Mouse (Mus musculus): ENCODE data around the gene Tbcd. TPM values are rescaled to one million over a fixed set of nuclear protein-coding genes. Genes with fewer than 3 reads are reported as not detected.

Gene Tbcd
- polyA plus RNA-seq, 1 experiment from 2014 or later = 22.2 TPM

DNA sequence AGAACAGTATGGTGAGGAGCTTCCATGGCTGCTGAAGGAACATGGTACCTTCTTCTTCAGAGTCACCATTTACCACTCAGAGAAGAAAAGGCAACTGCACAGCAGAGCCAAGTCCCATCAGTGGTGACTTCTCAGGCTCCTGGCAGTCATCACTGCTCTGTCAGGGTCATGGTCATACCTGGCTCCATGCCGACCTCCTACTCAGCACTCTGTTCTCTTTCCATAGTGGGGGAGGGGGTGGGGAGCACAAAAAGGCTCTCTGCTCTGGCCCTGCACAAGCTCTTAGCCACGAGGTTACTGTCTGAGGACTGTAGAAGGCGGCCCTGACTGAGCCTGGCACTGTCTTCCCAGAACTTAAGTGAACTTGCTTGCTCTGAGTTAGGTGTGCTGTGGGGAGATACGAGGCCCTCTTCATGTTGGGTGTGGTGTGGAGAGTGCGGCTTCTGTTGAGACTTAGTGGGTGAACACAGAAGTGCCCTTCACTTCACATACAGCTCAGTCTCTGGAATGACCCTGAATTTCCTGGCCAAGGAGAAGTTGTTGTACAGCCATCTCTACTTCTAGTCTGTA, 91.6 kb downstream of the Tbcd start:
- peak overlapping the region; percentile 69 for H3K9ac ChIP-seq
- peaks cover 24% of the 10 kb centered on the region for H3K36me3 ChIP-seq
- H3K27ac ChIP-seq = peak overlapping the region; percentile 97
- H3K4me3 ChIP-seq (replicated peaks) = peak overlapping the region; percentile 24
- H3K4me2 ChIP-seq = peak overlapping the region; percentile 56
- peaks cover 68% of the 10 kb centered on the region for H3K4me1 ChIP-seq (replicated peaks)
- H3K27me3 ChIP-seq = no peaks in the 10 kb centered on the region
- WGBS (ENCODE audit: insufficient replicate concordance) = 40% methylated on average over 5 of the region's 5 CpGs
- no peaks in the 10 kb centered on the region for H3K9me3 ChIP-seq (replicated peaks)
- DNase-seq = peak; percentile 57
- peak; percentile 88 for ATAC-seq (ENCODE audit: low read depth)

DNA sequence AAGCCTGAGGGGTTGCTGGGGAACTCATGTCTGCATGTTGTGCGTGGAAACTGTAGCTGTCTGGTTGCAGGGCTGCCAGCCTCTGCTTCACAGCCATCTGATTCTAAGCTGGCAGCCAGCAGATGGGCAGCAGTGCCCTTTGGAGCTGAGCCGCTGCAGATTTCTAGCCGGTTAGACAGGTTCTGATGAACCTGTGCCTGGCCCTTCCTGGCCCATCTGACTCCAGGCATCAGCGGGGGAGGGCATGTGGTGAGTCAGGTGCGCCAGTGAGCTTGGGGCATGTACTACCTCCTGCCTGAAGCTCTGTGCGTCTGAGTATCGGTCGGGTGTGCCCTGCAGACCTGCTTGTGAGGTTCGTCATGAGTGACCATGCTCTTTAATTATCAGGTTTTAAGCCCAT, 92.2 kb downstream of the Tbcd start:
- H3K27me3 ChIP-seq = no peaks in the 10 kb centered on the region
- peak overlapping the region; percentile 97 for H3K27ac ChIP-seq
- no peaks in the 10 kb centered on the region for H3K9me3 ChIP-seq (replicated peaks)
- H3K4me2 ChIP-seq = peak overlapping the region; percentile 56
- H3K9ac ChIP-seq = peak overlapping the region; percentile 69
- ATAC-seq (ENCODE audit: low read depth) (peak; percentile 15; the same call in 1 of the 2 replicates), DNase-seq (no peak)
- H3K4me3 ChIP-seq (replicated peaks) = peak overlapping the region; percentile 24
- H3K4me1 ChIP-seq (replicated peaks) = peaks cover 73% of the 10 kb centered on the region
- H3K36me3 ChIP-seq = peaks cover 24% of the 10 kb centered on the region
- 78% methylated on average over 9 of the region's 9 CpGs for WGBS (ENCODE audit: insufficient replicate concordance)

DNA sequence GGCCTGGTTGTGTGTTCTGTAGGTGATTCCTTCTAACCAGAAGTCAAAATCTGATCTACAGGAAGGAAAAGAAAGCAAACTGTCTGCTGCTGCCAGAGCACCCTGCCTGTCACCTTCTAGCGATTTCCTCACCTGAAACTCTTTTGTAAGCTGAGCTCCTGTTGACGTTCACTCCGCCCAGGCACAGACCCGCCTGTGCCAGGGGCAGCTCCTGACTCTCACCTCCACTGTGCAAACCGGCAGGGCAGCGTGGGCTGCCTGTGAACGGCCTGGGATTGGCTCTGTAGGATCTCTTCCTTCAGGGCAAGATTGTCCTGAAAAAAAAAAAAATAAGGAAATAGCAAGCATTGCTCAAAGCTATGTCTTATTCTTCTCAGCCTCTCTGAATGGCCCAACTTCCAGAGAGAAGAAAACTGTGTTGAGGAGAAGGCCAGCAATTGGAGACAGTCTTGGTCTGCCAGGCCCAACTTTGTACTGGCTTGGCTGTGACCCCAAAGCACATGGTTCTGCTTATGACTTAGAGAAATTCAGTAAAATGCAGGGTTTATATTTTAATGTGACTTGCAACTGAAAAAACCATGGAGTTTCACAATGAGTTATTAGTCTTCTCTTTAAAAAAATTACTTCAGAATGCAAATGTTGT, 93.1 kb downstream of the Tbcd start:
- Histone ChIP-seq H3K27me3 (no peaks in the 10 kb centered on the region), H3K4me3 (replicated peaks) (no peak overlapping the region), H3K9ac (peak overlapping the region; percentile 42), H3K36me3 (peaks cover 24% of the 10 kb centered on the region), H3K27ac (peak overlapping the region; percentile 97), H3K4me2 (0 out of 2 replicates have a peak overlapping the region, but pooled peaks have one; percentile 8), H3K9me3 (replicated peaks) (no peaks in the 10 kb centered on the region), H3K4me1 (replicated peaks) (peaks cover 83% of the 10 kb centered on the region)
- no peak for DNase-seq
- 75% methylated on average over 7 of the region's 7 CpGs for WGBS (ENCODE audit: insufficient replicate concordance)
- no peak for ATAC-seq (ENCODE audit: low read depth)

DNA sequence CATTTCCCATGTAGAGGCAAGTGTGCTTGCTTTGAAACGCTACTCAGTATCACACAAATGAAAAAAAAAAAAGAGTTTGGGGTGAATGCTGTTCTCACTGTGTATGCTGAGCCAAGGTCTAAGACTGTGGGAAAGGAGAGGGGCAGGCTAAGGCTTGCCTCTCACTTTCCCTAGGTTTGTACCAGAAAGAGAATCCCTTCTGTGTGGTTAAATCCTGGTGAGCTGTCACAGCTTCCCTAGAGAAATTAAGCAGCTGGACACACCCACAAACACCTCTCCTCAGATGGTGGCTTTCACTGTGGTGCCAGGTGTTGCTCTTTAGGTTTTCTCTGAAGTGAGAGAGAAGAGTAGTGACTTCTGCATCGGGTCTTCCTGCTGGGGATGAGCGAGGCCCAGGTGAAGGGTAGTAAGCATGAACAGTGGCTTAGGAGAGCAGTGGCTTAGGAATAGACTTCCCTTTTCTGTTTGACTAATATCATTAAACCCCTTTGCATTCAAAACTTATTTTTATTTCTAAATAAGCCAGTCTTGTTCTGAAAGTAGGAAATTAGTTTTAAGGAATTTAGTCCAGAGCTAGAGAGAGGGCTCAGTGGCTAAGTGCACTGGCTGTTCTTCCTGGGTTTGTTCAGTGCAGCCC, 93.8 kb downstream of the Tbcd start:
- Histone ChIP-seq H3K27ac (peak overlapping the region; percentile 97), H3K9ac (peak overlapping the region; percentile 10; the same call in 1 of the 2 replicates), H3K9me3 (replicated peaks) (no peaks in the 10 kb centered on the region), H3K4me1 (replicated peaks) (peaks cover 89% of the 10 kb centered on the region), H3K4me3 (replicated peaks) (no peak overlapping the region), H3K36me3 (peaks cover 24% of the 10 kb centered on the region), H3K27me3 (no peaks in the 10 kb centered on the region), H3K4me2 (no peak overlapping the region)
- WGBS (ENCODE audit: insufficient replicate concordance) = 68% methylated on average over 3 of the region's 3 CpGs
- ATAC-seq (ENCODE audit: low read depth) (no peak), DNase-seq (no peak)

DNA sequence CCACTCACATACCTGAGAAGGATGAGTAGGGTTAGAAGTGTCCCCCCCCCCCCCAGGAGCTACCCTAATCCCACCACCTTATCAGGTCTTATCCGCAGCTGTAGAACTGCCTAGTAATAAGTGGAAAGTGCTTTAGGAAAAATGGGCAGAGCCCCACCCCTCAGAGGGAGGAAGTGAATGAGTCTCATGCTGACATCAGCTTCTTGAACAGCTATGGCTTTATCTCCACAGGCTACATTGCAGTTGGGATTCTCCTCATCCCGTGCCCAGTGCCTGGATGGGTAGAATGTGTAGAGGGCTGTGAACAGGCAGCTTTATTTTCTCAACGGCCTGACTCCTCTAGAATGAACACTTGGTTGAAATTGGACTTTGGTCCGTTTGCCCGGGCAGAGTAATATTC, 95.5 kb downstream of the Tbcd start:
- ATAC-seq (ENCODE audit: low read depth) = peak; percentile 63
- peak overlapping the region; percentile 52 for H3K4me2 ChIP-seq
- H3K9ac ChIP-seq = peak overlapping the region; percentile 52
- peak; percentile 61 for DNase-seq
- 33% methylated on average over 5 of the region's 5 CpGs for WGBS (ENCODE audit: insufficient replicate concordance)
- H3K4me1 ChIP-seq (replicated peaks) = peaks cover 97% of the 10 kb centered on the region
- H3K4me3 ChIP-seq (replicated peaks) = no peak overlapping the region
- peak overlapping the region; percentile 97 for H3K27ac ChIP-seq
- H3K36me3 ChIP-seq = peaks cover 13% of the 10 kb centered on the region
- H3K9me3 ChIP-seq (replicated peaks) = no peaks in the 10 kb centered on the region
- no peaks in the 10 kb centered on the region for H3K27me3 ChIP-seq

DNA sequence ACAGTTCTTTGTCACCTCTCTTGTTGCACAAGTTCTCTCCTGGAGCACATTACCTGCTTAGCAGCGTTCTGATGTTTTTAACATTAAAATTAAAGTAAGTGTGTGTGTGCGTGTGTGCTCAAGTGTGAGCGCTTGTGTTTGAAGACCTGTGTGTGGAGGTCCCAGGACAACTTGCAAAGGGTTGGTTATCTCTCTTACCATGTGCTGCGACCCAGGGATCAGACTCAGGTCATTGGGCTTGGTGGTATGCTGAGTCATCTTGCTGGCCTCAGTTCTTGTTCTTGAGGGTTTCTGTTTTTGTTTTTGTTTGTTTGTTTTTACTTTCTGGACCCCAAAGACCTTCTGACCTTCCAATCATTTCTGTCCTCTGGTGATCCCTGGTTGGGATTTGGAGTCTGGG, 96.2 kb downstream of the Tbcd start:
- WGBS (ENCODE audit: insufficient replicate concordance) = 27% methylated on average over 4 of the region's 4 CpGs
- Histone ChIP-seq H3K27me3 (no peaks in the 10 kb centered on the region), H3K36me3 (peaks cover 8% of the 10 kb centered on the region; the same call in 1 of the 2 replicates), H3K4me3 (replicated peaks) (no peak overlapping the region; the same call in 1 of the 2 replicates), H3K4me1 (replicated peaks) (peaks cover 94% of the 10 kb centered on the region), H3K4me2 (peak overlapping the region; percentile 52), H3K9me3 (replicated peaks) (no peaks in the 10 kb centered on the region), H3K27ac (peak overlapping the region; percentile 97), H3K9ac (peak overlapping the region; percentile 55)
- ATAC-seq (ENCODE audit: low read depth) (peak; percentile 79), DNase-seq (peak; percentile 81)

DNA sequence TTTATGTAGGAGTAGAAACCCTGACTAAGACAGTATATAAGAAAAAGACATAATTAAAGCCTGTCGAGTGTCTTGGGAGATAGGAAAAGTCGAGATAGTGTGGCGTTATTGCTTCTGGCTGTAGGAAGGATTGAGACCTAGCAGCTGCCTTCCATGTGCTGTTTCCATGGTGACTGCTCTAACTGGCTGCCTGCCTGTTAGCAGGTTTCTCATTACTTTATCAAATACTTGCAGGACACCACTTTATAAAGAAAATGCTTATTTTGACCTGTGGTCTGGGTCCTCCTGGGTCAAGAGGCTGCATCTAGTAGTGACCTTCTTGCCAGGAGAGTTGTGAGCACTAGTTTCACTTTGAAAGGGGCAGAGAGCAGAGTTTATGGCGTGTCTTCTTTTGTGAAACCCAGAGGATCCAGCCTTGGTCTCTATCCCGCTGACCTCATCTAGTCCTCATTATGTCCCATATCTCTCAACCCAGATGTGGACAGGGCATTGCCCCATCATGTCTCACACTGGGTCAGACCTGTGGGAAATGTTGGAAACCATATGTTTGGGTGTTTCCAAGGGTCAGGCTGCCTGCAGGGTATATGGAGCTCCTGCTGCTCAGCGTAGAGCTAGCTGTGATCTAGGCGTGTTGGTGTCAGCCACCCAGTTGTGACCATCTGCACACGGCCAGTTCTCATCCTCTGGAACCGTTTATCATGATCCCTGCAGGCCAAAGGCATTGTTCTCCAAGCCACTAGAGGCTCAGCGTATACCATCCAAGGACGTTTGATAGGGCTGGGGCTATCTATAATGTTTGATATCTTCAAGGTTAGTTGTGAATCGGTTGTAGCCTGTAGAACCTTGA, 97.5 kb downstream of the Tbcd start:
- H3K27ac ChIP-seq = peak overlapping the region; percentile 97
- DNase-seq (peak; percentile 46), ATAC-seq (ENCODE audit: low read depth) (peak; percentile 47)
- no peaks in the 10 kb centered on the region for H3K9me3 ChIP-seq (replicated peaks)
- no peak overlapping the region for H3K4me3 ChIP-seq (replicated peaks)
- H3K27me3 ChIP-seq = no peaks in the 10 kb centered on the region
- peak overlapping the region; percentile 55 for H3K9ac ChIP-seq
- peaks cover 94% of the 10 kb centered on the region for H3K4me1 ChIP-seq (replicated peaks)
- 37% methylated on average over 12 of the region's 12 CpGs for WGBS (ENCODE audit: insufficient replicate concordance)
- H3K36me3 ChIP-seq = 0 out of 2 replicates have a peak, but pooled peaks cover 4% of the 10 kb centered on the region
- peak overlapping the region; percentile 52 for H3K4me2 ChIP-seq

DNA sequence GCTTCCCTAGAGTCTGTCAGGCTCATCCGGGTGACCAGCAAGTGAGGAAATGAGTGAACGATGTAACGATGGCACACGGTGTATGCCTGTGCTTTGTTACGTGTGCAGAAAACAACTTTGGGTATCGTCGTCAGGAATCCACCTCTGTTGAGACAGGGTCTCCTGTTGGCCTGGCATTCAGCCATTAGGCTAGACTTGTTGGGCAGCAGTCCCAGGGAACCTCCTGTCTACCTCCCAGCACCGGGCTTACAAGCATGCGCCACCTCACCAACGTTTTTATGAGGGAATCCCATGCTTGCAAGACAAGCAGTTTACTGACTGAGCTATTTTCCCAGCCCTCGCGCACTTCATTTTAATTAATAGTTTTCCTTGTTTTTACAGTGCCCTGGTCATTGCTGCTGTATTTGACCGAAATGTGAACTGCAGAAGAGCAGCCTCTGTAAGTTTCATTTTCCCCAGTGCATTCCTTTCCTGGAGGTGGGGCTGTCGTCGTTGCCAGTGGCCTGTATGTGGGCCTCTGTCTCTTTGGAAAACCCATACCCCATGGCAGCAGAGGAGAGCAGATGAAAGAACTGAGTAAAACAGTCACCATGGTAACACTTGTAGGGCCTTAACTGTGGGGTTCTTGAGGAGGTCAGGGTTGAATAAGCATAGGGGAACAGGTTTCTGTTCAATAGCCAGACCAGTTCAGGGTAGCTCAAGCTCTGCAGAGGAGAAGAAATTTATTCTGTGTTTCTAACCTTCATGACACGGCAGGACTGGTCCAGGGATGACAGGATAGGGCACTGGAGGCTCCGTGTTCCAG, 98.3 kb downstream of the Tbcd start:
- no peak for ATAC-seq (ENCODE audit: low read depth)
- Histone ChIP-seq H3K4me2 (peak overlapping the region; percentile 52; the same call in 1 of the 2 replicates), H3K9ac (0 out of 2 replicates have a peak overlapping the region, but pooled peaks have one; percentile 55)

DNA sequence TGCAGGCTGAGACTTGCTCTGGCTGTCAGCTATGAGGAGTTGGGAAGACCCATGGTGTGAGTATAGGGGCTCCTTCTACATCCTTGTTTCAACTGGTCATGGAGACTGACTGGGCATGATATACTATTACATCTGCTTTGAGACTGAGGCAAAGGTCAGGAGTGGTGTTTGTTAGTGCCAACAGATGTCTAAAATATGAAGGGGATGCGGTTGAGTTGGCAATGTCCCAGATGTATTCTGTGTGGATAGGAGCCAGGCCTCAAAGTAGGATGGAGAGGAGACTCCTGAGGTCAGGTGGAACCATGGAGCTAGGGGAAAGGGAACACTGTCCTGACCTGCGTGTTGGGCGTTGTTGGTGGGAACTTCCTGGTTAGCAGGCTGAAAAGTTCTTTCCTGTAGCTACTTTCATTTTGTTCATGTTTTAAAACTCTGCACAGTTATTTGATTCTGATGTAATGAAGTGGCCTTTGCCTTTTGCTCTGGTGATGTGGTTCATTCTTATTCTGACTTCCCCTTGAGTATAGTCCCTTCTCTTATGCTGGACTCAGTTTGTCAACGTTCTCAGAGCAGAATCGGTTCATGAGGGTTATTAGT, 99.6 kb downstream of the Tbcd start:
- no peak for DNase-seq
- no peak for ATAC-seq (ENCODE audit: low read depth)
- 0 out of 2 replicates have a peak overlapping the region, but pooled peaks have one; percentile 97 for H3K27ac ChIP-seq
- H3K4me1 ChIP-seq (replicated peaks) = peaks cover 79% of the 10 kb centered on the region
- H3K9ac ChIP-seq = no peak overlapping the region
- H3K4me2 ChIP-seq = no peak overlapping the region
- H3K27me3 ChIP-seq = no peaks in the 10 kb centered on the region
- no peak overlapping the region for H3K4me3 ChIP-seq (replicated peaks)
- H3K9me3 ChIP-seq (replicated peaks) = no peaks in the 10 kb centered on the region
- WGBS (ENCODE audit: insufficient replicate concordance) = 77% methylated on average over 5 of the region's 5 CpGs
- H3K36me3 ChIP-seq = 0 out of 2 replicates have a peak, but pooled peaks cover 4% of the 10 kb centered on the region

More for the DNA sequence above, 98.3 kb downstream of the Tbcd start:
- peaks cover 92% of the 10 kb centered on the region for H3K4me1 ChIP-seq (replicated peaks)
- H3K4me3 ChIP-seq (replicated peaks) = no peak overlapping the region
- 84% methylated on average over 17 of the region's 17 CpGs for WGBS (ENCODE audit: insufficient replicate concordance)
- no peaks in the 10 kb centered on the region for H3K9me3 ChIP-seq (replicated peaks)
- 0 out of 2 replicates have a peak, but pooled peaks cover 4% of the 10 kb centered on the region for H3K36me3 ChIP-seq
- DNase-seq = no peak
- no peaks in the 10 kb centered on the region for H3K27me3 ChIP-seq
- H3K27ac ChIP-seq = peak overlapping the region; percentile 97

DNA sequence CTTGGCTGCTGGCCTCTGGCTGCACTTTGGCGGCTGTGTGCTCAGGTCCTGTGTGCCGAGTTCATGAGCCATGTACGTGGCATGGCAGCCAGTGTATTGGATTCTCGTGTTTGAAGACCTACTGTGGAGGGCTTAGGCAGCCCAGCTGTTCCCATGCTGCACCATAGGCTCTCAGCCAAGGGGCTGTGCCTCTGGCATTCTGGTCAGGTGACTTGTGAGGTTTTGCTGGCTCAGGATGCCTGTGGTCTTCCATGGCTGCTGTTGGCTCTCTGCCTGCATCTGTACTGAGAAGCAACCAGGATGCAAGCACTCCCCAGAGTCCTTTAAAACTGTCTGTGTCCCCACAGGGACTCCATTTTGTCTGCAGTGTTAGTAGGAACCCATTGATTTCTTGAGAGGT, 100.4 kb downstream of the Tbcd start:
- no peak overlapping the region for H3K4me3 ChIP-seq (replicated peaks)
- 77% methylated on average over 4 of the region's 4 CpGs for WGBS (ENCODE audit: insufficient replicate concordance)
- no peaks in the 10 kb centered on the region for H3K27me3 ChIP-seq
- H3K9ac ChIP-seq = no peak overlapping the region
- no peaks in the 10 kb centered on the region for H3K9me3 ChIP-seq (replicated peaks)
- peak overlapping the region; percentile 45; the same call in 1 of the 2 replicates for H3K27ac ChIP-seq
- peaks cover 8% of the 10 kb centered on the region for H3K36me3 ChIP-seq
- DNase-seq = no peak
- ATAC-seq (ENCODE audit: low read depth) = no peak
- H3K4me2 ChIP-seq = no peak overlapping the region
- H3K4me1 ChIP-seq (replicated peaks) = peaks cover 71% of the 10 kb centered on the region
